Mouse (Mus musculus) liver, adult (tissue): ENCODE results near the gene Nt5c1b.

Source experiments
- GATA4 ChIP-seq: IDR thresholded peaks from 2 replicates; pipeline ENCODE4 v1.6.1; 2014; ENCODE audit warnings: mild to moderate bottlenecking, low read length; ENCODE audit not compliant: insufficient replicate concordance

The Nt5c1b gene

GRCm38 (mm10) chr12:10369673-10370072, at the start of gene Nt5c1b:
Gene Nt5c1b (plus strand): TSS chr12:10369973.
- TF ChIP-seq GATA4, result no peak

- TF ChIP-seq GATA4, result no peak
Measured at GRCm38 (mm10) chr12:10327651-10328050, 42.1 kb upstream of the Nt5c1b start.

- TF ChIP-seq GATA4, result no peak
Measured at GRCm38 (mm10) chr12:10329460-10329859, 40.3 kb upstream of the Nt5c1b start.

- TF ChIP-seq GATA4, result no peak
Measured at GRCm38 (mm10) chr12:10340604-10341003, 29.2 kb upstream of the Nt5c1b start.

GRCm38 (mm10) chr12:10350706-10351105, 19.1 kb upstream of the Nt5c1b start:
- TF ChIP-seq GATA4, result no peak

- TF ChIP-seq GATA4, result no peak
Measured at GRCm38 (mm10) chr12:10357756-10358155, 12.0 kb upstream of the Nt5c1b start.

- TF ChIP-seq GATA4, result no peak
Measured at GRCm38 (mm10) chr12:10390671-10391441, 21.1 kb downstream of the Nt5c1b start, which contains the start of gene Rdh14. Gene Rdh14 (plus strand): TSS chr12:10390772.

- no peak for TF ChIP-seq GATA4
Measured at GRCm38 (mm10) chr12:10400788-10401187, 31.0 kb downstream of the Nt5c1b start.

GRCm38 (mm10) chr12:10402421-10403115, 32.8 kb downstream of the Nt5c1b start:
- peak; percentile 84 for TF ChIP-seq GATA4

- no peak for TF ChIP-seq GATA4
Measured at GRCm38 (mm10) chr12:10410511-10411179, 40.9 kb downstream of the Nt5c1b start.

- no peak for TF ChIP-seq GATA4
Measured at GRCm38 (mm10) chr12:10411453-10411852, 41.7 kb downstream of the Nt5c1b start.

- no peak for TF ChIP-seq GATA4
Measured at GRCm38 (mm10) chr12:10422347-10422746, 52.6 kb downstream of the Nt5c1b start.

GRCm38 (mm10) chr12:10425982-10426863, 56.5 kb downstream of the Nt5c1b start:
- TF ChIP-seq GATA4, result no peak

- TF ChIP-seq GATA4, result no peak
Measured at GRCm38 (mm10) chr12:10430999-10431398, 61.2 kb downstream of the Nt5c1b start.
